Mouse (Mus musculus): ENCODE results near the gene Lpxn.

GRCm38 (mm10) chr19:12762212-12763130 is 33.5 kb upstream of the Lpxn start:
- no peak for TF ChIP-seq CTCF (IDR thresholded peaks at IDR 0.05; ENCODE audit: low read depth, low read length)
- TF ChIP-seq GATA2 (IDR thresholded peaks at IDR 0.05; ENCODE audit: borderline replicate concordance, low read depth, low read length) = no peak
- no peak for TF ChIP-seq GATA1 (IDR thresholded peaks at IDR 0.05; ENCODE audit: borderline replicate concordance, low read length)
